Mouse (Mus musculus): ENCODE data around the gene Prkch. TPM values are rescaled to one million over a fixed set of nuclear protein-coding genes. Genes with fewer than 3 reads are reported as not detected.

The Prkch gene
- total and polyA plus RNA-seq, 2 experiments from 2014 or later = 10.4 to 16.7 TPM

GRCm38 (mm10) chr12:73687077-73688035 is 102.8 kb downstream of the Prkch start:
- Histone ChIP-seq H3K9me3 (ENCODE audit: low read length) (no peaks in the 10 kb centered on the region), H3K4me3 (ENCODE audit: low read depth, low read length) (no peak overlapping the region), H3K4me2 (ENCODE audit: low read depth) (no peak overlapping the region), H3K27ac (ENCODE audit: low read depth, low read length) (no peak overlapping the region), H3K9ac (no peak overlapping the region), H3K27me3 (ENCODE audit: insufficient read depth, low read length) (no peaks in the 10 kb centered on the region), H3K36me3 (ENCODE audit: insufficient read depth) (no peaks in the 10 kb centered on the region), H3K4me1 (ENCODE audit: insufficient read depth) (no peaks in the 10 kb centered on the region)
- ATAC-seq (no peak), DNase-seq (no peak)
- peak; percentile 36 for TF ChIP-seq CTCF (IDR thresholded peaks at IDR 0.05; ENCODE audit: low read depth)
- WGBS = 78% methylated on average over 20 of the region's 20 CpGs

- H3K4me1 ChIP-seq (ENCODE audit: insufficient read depth) = no peaks in the 10 kb centered on the region
- WGBS = 25% methylated on average over 4 of the region's 4 CpGs
- H3K27ac ChIP-seq (ENCODE audit: low read depth, low read length) = no peak overlapping the region
- no peaks in the 10 kb centered on the region for H3K27me3 ChIP-seq (ENCODE audit: insufficient read depth, low read length)
- H3K9me3 ChIP-seq (ENCODE audit: low read length) = no peaks in the 10 kb centered on the region
- H3K36me3 ChIP-seq (ENCODE audit: insufficient read depth) = no peaks in the 10 kb centered on the region
- ATAC-seq (peak; percentile 75; the same call in 1 of the 2 replicates), DNase-seq (peak; percentile 36)
- H3K9ac ChIP-seq = no peak overlapping the region
- no peak overlapping the region for H3K4me3 ChIP-seq (ENCODE audit: low read depth, low read length)
- no peak overlapping the region for H3K4me2 ChIP-seq (ENCODE audit: low read depth)
- TF ChIP-seq CTCF (IDR thresholded peaks at IDR 0.05; ENCODE audit: low read depth) = peak; percentile 64
Observed at GRCm38 (mm10) chr12:73692321-73692720, 107.7 kb downstream of the Prkch start.

GRCm38 (mm10) chr12:73693347-73693746 is 108.8 kb downstream of the Prkch start:
- ATAC-seq = peak; percentile 78
- no peak overlapping the region for H3K4me3 ChIP-seq (ENCODE audit: low read depth, low read length)
- 20% methylated on average over 4 of the region's 4 CpGs for WGBS
- no peak overlapping the region for H3K27ac ChIP-seq (ENCODE audit: low read depth, low read length)
- no peaks in the 10 kb centered on the region for H3K27me3 ChIP-seq (ENCODE audit: insufficient read depth, low read length)
- H3K4me1 ChIP-seq (ENCODE audit: insufficient read depth) = no peaks in the 10 kb centered on the region
- no peaks in the 10 kb centered on the region for H3K9me3 ChIP-seq (ENCODE audit: low read length)
- no peak overlapping the region for H3K9ac ChIP-seq
- no peaks in the 10 kb centered on the region for H3K36me3 ChIP-seq (ENCODE audit: insufficient read depth)
- TF ChIP-seq CTCF (IDR thresholded peaks at IDR 0.05; ENCODE audit: low read depth) = peak; percentile 83
- no peak overlapping the region for H3K4me2 ChIP-seq (ENCODE audit: low read depth)
- peak; percentile 80 for DNase-seq

- H3K4me1 ChIP-seq (ENCODE audit: insufficient read depth) = peaks cover 3% of the 10 kb centered on the region; the same call in 1 of the 2 replicates
- TF ChIP-seq CTCF (IDR thresholded peaks at IDR 0.05; ENCODE audit: low read depth) = no peak
- no peak overlapping the region for H3K27ac ChIP-seq (ENCODE audit: low read depth, low read length)
- DNase-seq (no peak), ATAC-seq (no peak)
- no peak overlapping the region for H3K4me3 ChIP-seq (ENCODE audit: low read depth, low read length)
- no peak overlapping the region for H3K9ac ChIP-seq
- no peaks in the 10 kb centered on the region for H3K27me3 ChIP-seq (ENCODE audit: insufficient read depth, low read length)
- no peaks in the 10 kb centered on the region for H3K9me3 ChIP-seq (ENCODE audit: low read length)
- H3K4me2 ChIP-seq (ENCODE audit: low read depth) = no peak overlapping the region
- H3K36me3 ChIP-seq (ENCODE audit: insufficient read depth) = no peaks in the 10 kb centered on the region
- 81% methylated on average over 13 of the region's 13 CpGs for WGBS
Observed at GRCm38 (mm10) chr12:73694690-73695089, 110.1 kb downstream of the Prkch start.

- 79% methylated on average over 16 of the region's 16 CpGs for WGBS
Observed at GRCm38 (mm10) chr12:73695110-73695509, 110.5 kb downstream of the Prkch start.

GRCm38 (mm10) chr12:73696084-73696483 is 111.5 kb downstream of the Prkch start:
- 67% methylated on average over 4 of the region's 4 CpGs for WGBS
- no peak for DNase-seq

More at GRCm38 (mm10) chr12:73695110-73695509, 110.5 kb downstream of the Prkch start:
- Histone ChIP-seq H3K4me3 (ENCODE audit: low read depth, low read length) (no peak overlapping the region), H3K27me3 (ENCODE audit: insufficient read depth, low read length) (no peaks in the 10 kb centered on the region), H3K36me3 (ENCODE audit: insufficient read depth) (no peaks in the 10 kb centered on the region), H3K4me1 (ENCODE audit: insufficient read depth) (peaks cover 6% of the 10 kb centered on the region; the same call in 1 of the 2 replicates), H3K9me3 (ENCODE audit: low read length) (no peaks in the 10 kb centered on the region), H3K9ac (no peak overlapping the region), H3K4me2 (ENCODE audit: low read depth) (no peak overlapping the region), H3K27ac (ENCODE audit: low read depth, low read length) (no peak overlapping the region)
- peak; percentile 21; the same call in 1 of the 2 replicates for TF ChIP-seq CTCF (IDR thresholded peaks at IDR 0.05; ENCODE audit: low read depth)
- ATAC-seq = no peak
- DNase-seq = peak; percentile 15

GRCm38 (mm10) chr12:73696946-73697345 is 112.3 kb downstream of the Prkch start:
- DNase-seq (no peak), ATAC-seq (no peak)
- H3K4me3 ChIP-seq (ENCODE audit: low read depth, low read length) = no peak overlapping the region
- H3K27me3 ChIP-seq (ENCODE audit: insufficient read depth, low read length) = no peaks in the 10 kb centered on the region
- H3K9me3 ChIP-seq (ENCODE audit: low read length) = no peaks in the 10 kb centered on the region
- H3K27ac ChIP-seq (ENCODE audit: low read depth, low read length) = no peak overlapping the region
- no peak overlapping the region for H3K9ac ChIP-seq
- H3K4me1 ChIP-seq (ENCODE audit: insufficient read depth) = peaks cover 6% of the 10 kb centered on the region; the same call in 1 of the 2 replicates
- whole genome bisulfite sequencing = 83% methylated on average over 4 of the region's 4 CpGs
- no peak for TF ChIP-seq CTCF (IDR thresholded peaks at IDR 0.05; ENCODE audit: low read depth)
- H3K4me2 ChIP-seq (ENCODE audit: low read depth) = no peak overlapping the region
- H3K36me3 ChIP-seq (ENCODE audit: insufficient read depth) = no peaks in the 10 kb centered on the region

More at GRCm38 (mm10) chr12:73696084-73696483, 111.5 kb downstream of the Prkch start:
- Histone ChIP-seq H3K9ac (no peak overlapping the region), H3K27me3 (ENCODE audit: insufficient read depth, low read length) (no peaks in the 10 kb centered on the region), H3K4me3 (ENCODE audit: low read depth, low read length) (no peak overlapping the region), H3K9me3 (ENCODE audit: low read length) (no peaks in the 10 kb centered on the region), H3K27ac (ENCODE audit: low read depth, low read length) (no peak overlapping the region), H3K36me3 (ENCODE audit: insufficient read depth) (no peaks in the 10 kb centered on the region), H3K4me1 (ENCODE audit: insufficient read depth) (peaks cover 6% of the 10 kb centered on the region; the same call in 1 of the 2 replicates), H3K4me2 (ENCODE audit: low read depth) (no peak overlapping the region)
- no peak for TF ChIP-seq CTCF (IDR thresholded peaks at IDR 0.05; ENCODE audit: low read depth)
- ATAC-seq = no peak
